Mouse (Mus musculus) MEL (cell line): Measurements from ENCODE around the gene Pgpep1l. TPM values are rescaled to one million over a fixed set of nuclear protein-coding genes. Genes with fewer than 3 reads are reported as not detected.

Experiments used
- DNase-seq: peaks from one replicate; pipeline ENCODE4 v3.0.0; 2011; ENCODE audit warnings: low read depth, low spot score
- H3K27ac ChIP-seq: 2 replicates; pipeline ENCODE4 v1.5.1; 2012; ENCODE audit warnings: low read depth, mild to moderate bottlenecking, control low read depth, low read length, moderate library complexity; ENCODE audit not compliant: control insufficient read depth
- H3K27me3 ChIP-seq, 2 experiments: fragments of 150-350 bp in 1 of 2; sonication (generic) in 1 of 2; 2 replicates each; pipeline ENCODE4 v1.6.1; 2012; ENCODE audit warnings: low read length in 2 of 2, mild to moderate bottlenecking in 2 of 2, improper control_type of control experiment in 1 of 2, moderate library complexity in 1 of 2; ENCODE audit not compliant: insufficient read depth in 2 of 2, control insufficient read depth in 1 of 2
- H3K36me3 ChIP-seq, 2 experiments: 2 replicates each; pipeline ENCODE4 v1.6.1; 2012 to 2014; ENCODE audit warnings: low read length in 2 of 2, improper control_type of control experiment in 1 of 2, inconsistent platforms in 1 of 2, mild to moderate bottlenecking in 1 of 2; ENCODE audit not compliant: insufficient read depth in 2 of 2, control insufficient read depth in 1 of 2
- H3K4me1 ChIP-seq, 2 experiments: fragments of 150-350 bp in 1 of 2; sonication (generic) in 1 of 2; 2 replicates each; pipeline ENCODE4 v1.6.1; 2012; ENCODE audit warnings: low read length in 2 of 2, improper control_type of control experiment in 1 of 2, mild to moderate bottlenecking in 1 of 2; ENCODE audit not compliant: insufficient read depth in 2 of 2, control insufficient read depth in 1 of 2
- H3K4me3 ChIP-seq, 2 experiments: fragments of 150-350 bp in 1 of 2; sonication (generic) in 1 of 2; 2 replicates each; pipeline ENCODE4 v1.5.1; 2012; ENCODE audit warnings: low read depth in 2 of 2, low read length in 2 of 2, mild to moderate bottlenecking in 2 of 2, moderate library complexity in 2 of 2, control low read depth in 1 of 2, improper control_type of control experiment in 1 of 2; ENCODE audit not compliant: control insufficient read depth in 1 of 2, insufficient read depth in 1 of 2
- H3K79me2 ChIP-seq: 2 replicates; pipeline ENCODE4 v1.6.1; 2012; ENCODE audit warnings: mild to moderate bottlenecking, low read length, moderate library complexity; ENCODE audit not compliant: control insufficient read depth, poor library complexity, insufficient read depth
- H3K9ac ChIP-seq: 2 replicates; pipeline ENCODE4 v1.6.1; 2012; ENCODE audit warnings: low read depth, mild to moderate bottlenecking, control low read depth, low read length, moderate library complexity; ENCODE audit not compliant: control insufficient read depth, poor library complexity, severe bottlenecking
- H3K9me3 ChIP-seq: fragments of 150-350 bp; sonication (generic); replicated peaks from 2 replicates; pipeline ENCODE4 v1.6.1; 2012; ENCODE audit warnings: mild to moderate bottlenecking, low read length, improper control_type of control experiment, moderate library complexity; ENCODE audit not compliant: insufficient read depth
- BHLHE40 ChIP-seq: IDR thresholded peaks from 2 replicates; pipeline ENCODE4 v1.6.1; 2012; ENCODE audit warnings: low read depth, mild to moderate bottlenecking, inconsistent platforms, low read length, improper control_type of control experiment, borderline replicate concordance
- CHD2 ChIP-seq: IDR thresholded peaks from 2 replicates; pipeline ENCODE4 v1.6.1; 2011; ENCODE audit warnings: low read length, improper control_type of control experiment
- CTCF ChIP-seq, 3 experiments: IDR thresholded peaks in 2 of 3; conservative IDR thresholded peaks in 1 of 3; 2 replicates each; pipeline ENCODE4 v1.5.1; 2011 to 2012; ENCODE audit warnings: low read length in 3 of 3, low read depth in 2 of 3, mild to moderate bottlenecking in 2 of 3, improper control_type of control experiment in 1 of 3, inconsistent platforms in 1 of 3, mixed read lengths in 1 of 3, moderate library complexity in 1 of 3; ENCODE audit not compliant: control insufficient read depth in 1 of 3, insufficient read depth in 1 of 3, poor library complexity in 1 of 3, severe bottlenecking in 1 of 3
- E2F4 ChIP-seq: IDR thresholded peaks from 2 replicates; pipeline ENCODE4 v1.6.1; 2011; ENCODE audit warnings: low read depth, low read length, improper control_type of control experiment, borderline replicate concordance
- EP300 ChIP-seq, 2 experiments: IDR thresholded peaks; 2 replicates each; pipeline ENCODE4 v1.6.1; 2011; ENCODE audit warnings: improper control_type of control experiment in 2 of 2, low read length in 2 of 2, low read depth in 1 of 2, mild to moderate bottlenecking in 1 of 2
- ETS1 ChIP-seq: IDR thresholded peaks from 2 replicates; pipeline ENCODE4 v1.6.1; 2012; ENCODE audit warnings: low read depth, mild to moderate bottlenecking, inconsistent platforms, low read length, improper control_type of control experiment, moderate library complexity
- GABPA ChIP-seq: IDR thresholded peaks from 2 replicates; pipeline ENCODE4 v1.6.1; 2012; ENCODE audit warnings: low read depth, mild to moderate bottlenecking, inconsistent platforms, low read length, improper control_type of control experiment, moderate library complexity
- GATA1 ChIP-seq: IDR thresholded peaks from 2 replicates; pipeline ENCODE4 v1.6.1; 2011; ENCODE audit warnings: low read depth, low read length, improper control_type of control experiment
- HCFC1 ChIP-seq: IDR thresholded peaks from 2 replicates; pipeline ENCODE4 v1.6.1; 2012; ENCODE audit warnings: low read depth, mild to moderate bottlenecking, inconsistent platforms, low read length, improper control_type of control experiment, moderate library complexity
- JUND ChIP-seq: IDR thresholded peaks from 2 replicates; pipeline ENCODE4 v1.6.1; 2011; ENCODE audit warnings: low read depth, mild to moderate bottlenecking, improper control_type of control experiment, low read length
- KAT2A ChIP-seq: conservative IDR thresholded peaks from 2 replicates; pipeline ENCODE4 v1.6.1; 2012; ENCODE audit warnings: low read depth, low read length, improper control_type of control experiment, inconsistent platforms
- MAFK ChIP-seq: IDR thresholded peaks from 2 replicates; pipeline ENCODE4 v1.6.1; 2011; ENCODE audit warnings: low read depth, mild to moderate bottlenecking, low read length, improper control_type of control experiment, borderline replicate concordance
- MAX ChIP-seq: IDR thresholded peaks from 2 replicates; pipeline ENCODE4 v1.6.1; 2011; ENCODE audit warnings: low read length, improper control_type of control experiment
- MXI1 ChIP-seq: IDR thresholded peaks from 2 replicates; pipeline ENCODE4 v1.6.1; 2011; ENCODE audit warnings: mild to moderate bottlenecking, low read depth, low read length, improper control_type of control experiment
- NELFE ChIP-seq: IDR thresholded peaks from 2 replicates; pipeline ENCODE4 v1.6.1; 2011; ENCODE audit warnings: low read depth, low read length, improper control_type of control experiment
- NRF1 ChIP-seq: IDR thresholded peaks from 2 replicates; pipeline ENCODE4 v1.6.1; 2014; ENCODE audit warnings: low read depth, mild to moderate bottlenecking, inconsistent platforms, low read length, improper control_type of control experiment, moderate library complexity; ENCODE audit not compliant: poor library complexity, insufficient read depth, severe bottlenecking
- POLR2A ChIP-seq, 2 experiments: IDR thresholded peaks; 2 replicates each; pipeline ENCODE4 v1.6.1; 2011 to 2012; ENCODE audit warnings: low read length in 2 of 2, mild to moderate bottlenecking in 2 of 2, control low read depth in 1 of 2, improper control_type of control experiment in 1 of 2, low read depth in 1 of 2, moderate library complexity in 1 of 2; ENCODE audit not compliant: control insufficient read depth in 1 of 2, insufficient read depth in 1 of 2, poor library complexity in 1 of 2
- POLR2AphosphoS5 ChIP-seq: IDR thresholded peaks from 2 replicates; pipeline ENCODE4 v1.6.1; 2012; ENCODE audit warnings: low read depth, borderline replicate concordance, mild to moderate bottlenecking, inconsistent platforms, low read length, moderate library complexity, mixed read lengths
- RAD21 ChIP-seq: IDR thresholded peaks from 2 replicates; pipeline ENCODE4 v1.6.1; 2011; ENCODE audit warnings: mild to moderate bottlenecking, low read depth, low read length, improper control_type of control experiment
- RCOR1 ChIP-seq: IDR thresholded peaks from 2 replicates; pipeline ENCODE4 v1.6.1; 2012; ENCODE audit warnings: low read depth, mild to moderate bottlenecking, inconsistent platforms, low read length, improper control_type of control experiment
- SIN3A ChIP-seq: IDR thresholded peaks from 2 replicates; pipeline ENCODE4 v1.6.1; 2012; ENCODE audit warnings: low read length, improper control_type of control experiment, inconsistent platforms
- TCF12 ChIP-seq: IDR thresholded peaks from 2 replicates; pipeline ENCODE4 v1.6.1; 2014; ENCODE audit warnings: low read depth, mild to moderate bottlenecking, inconsistent platforms, low read length, improper control_type of control experiment, moderate library complexity
- UBTF ChIP-seq: IDR thresholded peaks from 2 replicates; pipeline ENCODE4 v1.6.1; 2012; ENCODE audit warnings: low read depth, mild to moderate bottlenecking, inconsistent platforms, low read length, improper control_type of control experiment, moderate library complexity, borderline replicate concordance; ENCODE audit not compliant: insufficient read depth
- USF1 ChIP-seq: IDR thresholded peaks from 2 replicates; pipeline ENCODE4 v1.6.1; 2014; ENCODE audit warnings: low read depth, mild to moderate bottlenecking, inconsistent platforms, low read length, improper control_type of control experiment, moderate library complexity
- USF2 ChIP-seq, 2 experiments: IDR thresholded peaks; 2 replicates each; pipeline ENCODE4 v1.6.1; 2011 to 2012; ENCODE audit warnings: improper control_type of control experiment in 2 of 2, low read length in 2 of 2, borderline replicate concordance in 1 of 2, inconsistent platforms in 1 of 2, low read depth in 1 of 2, mild to moderate bottlenecking in 1 of 2; ENCODE audit not compliant: insufficient read depth in 1 of 2
- ZC3H11A ChIP-seq: IDR thresholded peaks from 2 replicates; pipeline ENCODE4 v1.6.1; 2012; ENCODE audit warnings: low read depth, mild to moderate bottlenecking, inconsistent platforms, low read length, improper control_type of control experiment
- ZKSCAN1 ChIP-seq: IDR thresholded peaks from 2 replicates; pipeline ENCODE4 v1.6.1; 2012; ENCODE audit warnings: low read depth, mild to moderate bottlenecking, inconsistent platforms, low read length, improper control_type of control experiment, moderate library complexity
- ZNF384 ChIP-seq: IDR thresholded peaks from 2 replicates; pipeline ENCODE4 v1.6.1; 2012; ENCODE audit warnings: low read depth, mild to moderate bottlenecking, inconsistent platforms, low read length, improper control_type of control experiment
- polyA plus RNA-seq, 2 experiments: library from polyadenylated mRNA; stranded (reverse) in 1 of 2; unstranded in 1 of 2; fragments of >175 nt in 1 of 2; fragments of >200 nt in 1 of 2; gene quantifications; 2 replicates each; pipeline versions ENCODE4 v1.2.1 to v1.2.4; 2012; ENCODE audit warnings: low replicate concordance in 2 of 2, low read depth in 1 of 2; ENCODE audit not compliant: insufficient read length in 2 of 2, insufficient read depth in 1 of 2, missing spikeins in 1 of 2
- total RNA-seq: library from RNA; depleted of rRNA; stranded (reverse); fragments of 300-350 nt; gene quantifications from 2 replicates; pipeline ENCODE4 v1.2.3, GENCODE M21; 2012

Gene Pgpep1l
- total and polyA plus RNA-seq, 3 experiments, result not detected

- Histone ChIP-seq H3K4me1 (no peaks in the 10 kb centered on the region), H3K9ac (no peak overlapping the region), H3K36me3 (no peaks in the 10 kb centered on the region), H3K9me3 (no peaks in the 10 kb centered on the region), H3K79me2 (no peaks in the 10 kb centered on the region), H3K4me3 (no peak overlapping the region), H3K27ac (no peak overlapping the region), H3K27me3 (no peaks in the 10 kb centered on the region; a peak in 1 of 4 replicates)
- DNase-seq, result no peak
- TF ChIP-seq SIN3A, result no peak
- no peak for TF ChIP-seq GABPA
- TF ChIP-seq E2F4, result no peak
- no peak for TF ChIP-seq RAD21
- no peak for TF ChIP-seq USF2 (IDR thresholded peaks at IDR 0.05; ENCODE audit: borderline replicate concordance in 1 of 2, insufficient read depth in 1 of 2, low read depth in 1 of 2, low read length in 2 of 2)
- TF ChIP-seq UBTF, result no peak
- TF ChIP-seq MAX, result no peak
- no peak for TF ChIP-seq KAT2A
- no peak for TF ChIP-seq JUND
- TF ChIP-seq TCF12, result no peak
- TF ChIP-seq GATA1, result no peak
- TF ChIP-seq MXI1, result no peak
- no peak for TF ChIP-seq CHD2
- TF ChIP-seq HCFC1, result no peak
- no peak for TF ChIP-seq USF1
- no peak for TF ChIP-seq POLR2A (IDR thresholded peaks at IDR 0.05; ENCODE audit: control insufficient read depth in 1 of 2, insufficient read depth in 1 of 2, low read depth in 1 of 2, low read length in 2 of 2, poor library complexity in 1 of 2)
- TF ChIP-seq CTCF (IDR thresholded peaks at IDR 0.05 in 2 of 3, conservative IDR thresholded peaks at IDR 0.05 in 1 of 3; ENCODE audit: control insufficient read depth in 1 of 3, insufficient read depth in 1 of 3, low read depth in 2 of 3, low read length in 3 of 3, poor library complexity in 1 of 3, severe bottlenecking in 1 of 3), result no peak
- no peak for TF ChIP-seq RCOR1
- no peak for TF ChIP-seq NELFE
- TF ChIP-seq ZC3H11A, result no peak
Observed at GRCm38 (mm10) chr7:68293997-68294789, 30.2 kb upstream of the Pgpep1l start.

GRCm38 (mm10) chr7:68291603-68292002 is 27.6 kb upstream of the Pgpep1l start:
- no peaks in the 10 kb centered on the region; a peak in 1 of 4 replicates for H3K27me3 ChIP-seq
- no peaks in the 10 kb centered on the region for H3K4me1 ChIP-seq
- no peak for DNase-seq
- no peak for TF ChIP-seq ZNF384
- no peak for TF ChIP-seq MXI1
- TF ChIP-seq USF1, result no peak
- no peak for TF ChIP-seq CTCF (IDR thresholded peaks at IDR 0.05 in 2 of 3, conservative IDR thresholded peaks at IDR 0.05 in 1 of 3; ENCODE audit: control insufficient read depth in 1 of 3, insufficient read depth in 1 of 3, low read depth in 2 of 3, low read length in 3 of 3, poor library complexity in 1 of 3, severe bottlenecking in 1 of 3)
- no peak for TF ChIP-seq NRF1
- no peak for TF ChIP-seq SIN3A
- no peak for TF ChIP-seq ETS1
- TF ChIP-seq POLR2AphosphoS5, result no peak
- TF ChIP-seq E2F4, result no peak
- TF ChIP-seq ZC3H11A, result no peak
- TF ChIP-seq MAFK, result no peak
- TF ChIP-seq BHLHE40, result no peak
- TF ChIP-seq CHD2, result no peak
- no peak for TF ChIP-seq RCOR1
- TF ChIP-seq EP300 (IDR thresholded peaks at IDR 0.05; ENCODE audit: low read depth in 1 of 2, low read length in 2 of 2), result no peak
- TF ChIP-seq ZKSCAN1, result no peak
- H3K36me3 ChIP-seq, result no peaks in the 10 kb centered on the region
- H3K4me3 ChIP-seq, result no peak overlapping the region
- H3K27ac ChIP-seq, result no peak overlapping the region
- H3K9ac ChIP-seq, result no peak overlapping the region
- no peaks in the 10 kb centered on the region for H3K9me3 ChIP-seq
- H3K79me2 ChIP-seq, result no peaks in the 10 kb centered on the region
